Mouse (Mus musculus) liver, embryonic 14 days (tissue): ENCODE results near the gene Zfp275. TPM values are rescaled to one million over a fixed set of nuclear protein-coding genes. Genes with fewer than 3 reads are reported as not detected.

Source experiments
- polyA plus RNA-seq: library from polyadenylated mRNA; depleted of rRNA; stranded (reverse); fragments of >200 nt; gene quantifications from 2 replicates; pipeline ENCODE4 v1.2.3, GENCODE M21; 2012; rRNA removed

Gene Zfp275
- polyA plus RNA-seq: 3.2 TPM in 2 replicates

DNA sequence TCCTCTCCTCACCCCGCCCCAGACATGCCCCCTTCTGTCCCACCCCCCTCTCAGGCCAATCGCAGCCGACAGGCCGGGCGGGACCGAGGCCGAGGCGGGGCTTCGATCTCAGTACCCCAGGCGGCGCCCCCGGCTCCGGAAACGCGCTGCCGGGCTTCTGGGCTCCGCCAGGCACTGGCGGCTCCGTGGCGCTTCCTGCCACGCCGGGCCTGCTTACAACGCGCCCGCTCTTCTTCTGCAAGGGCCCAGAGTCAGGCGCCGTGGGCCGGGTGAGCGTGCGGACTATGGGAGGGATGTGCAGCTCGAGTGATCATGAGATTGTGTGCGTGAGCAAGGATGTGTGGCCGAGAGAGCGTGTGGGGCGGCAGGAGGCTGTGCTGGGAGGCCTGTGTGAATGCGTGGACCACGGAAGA, at the start of gene Zfp275:
Gene Zfp275 (plus strand): TSS at position 139 of the 413 bp plus-strand sequence.

DNA sequence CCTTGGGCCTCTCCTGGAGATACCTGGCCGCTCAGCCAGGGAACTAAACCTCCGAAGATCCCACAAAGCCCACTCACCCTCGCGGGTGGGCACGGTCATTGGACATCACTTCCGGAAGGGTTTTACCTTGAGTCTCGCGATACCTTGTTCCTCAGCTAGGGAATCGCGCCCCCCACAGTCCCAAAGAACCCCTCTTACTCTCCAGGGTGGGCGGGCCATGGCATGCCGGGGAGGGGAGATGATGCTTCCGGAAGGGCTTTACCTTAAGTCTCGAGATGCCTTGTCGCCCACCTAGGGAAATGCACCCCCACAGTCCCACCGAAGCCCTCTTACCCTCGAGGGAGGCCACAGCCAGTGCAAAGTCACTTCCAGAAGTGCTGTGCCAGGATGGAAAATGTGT, 49.5 kb upstream of the Zfp275 start, which contains the start of the genes Xlr5a and Xlr5c:
Gene Xlr5a (minus strand): TSS at position 101 of the 400 bp plus-strand sequence.
Gene Xlr5c (minus strand): TSS at position 101 of the 400 bp plus-strand sequence.

GRCm38 (mm10) chrX:73336740-73337139, 5.7 kb upstream of the Zfp275 start, which contains the start of gene Gm45015:
Gene Gm45015 (minus strand): TSS chrX:73336840.

DNA sequence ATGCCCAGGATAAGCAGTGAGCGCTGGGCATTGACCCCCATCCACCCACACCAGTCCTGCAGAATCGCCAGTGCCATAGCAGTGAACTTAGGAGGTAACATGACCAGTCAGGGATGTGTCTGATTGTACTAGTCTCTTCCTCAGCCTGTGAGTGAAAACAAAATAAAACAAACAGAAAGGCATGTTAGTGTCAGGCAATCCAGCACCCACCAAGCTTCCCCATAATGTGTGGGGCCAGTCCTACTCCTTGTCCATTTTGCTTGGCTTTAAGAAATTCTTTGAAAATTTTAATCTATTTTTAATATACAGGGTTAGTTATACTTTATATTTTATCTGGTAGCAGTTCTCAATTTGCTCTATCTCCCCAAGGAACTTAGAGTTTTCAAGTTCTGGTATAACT, 56.2 kb downstream of the Zfp275 start, which contains the start of gene Gm18336:
Gene Gm18336 (minus strand): TSS at position 101 of the 400 bp plus-strand sequence.

Other genes with a start within 250 kb of the Zfp275 start
- 0.59 and 1.3 TPM in 2 replicates for gene Xlr3a, start 245.5 kb upstream of the Zfp275 start, polyA plus RNA-seq
- gene Gm14685, start 225.6 kb upstream of the Zfp275 start, polyA plus RNA-seq: 0.01 and 0.02 TPM in 2 replicates
- not detected in 2 replicates for gene Xlr5b, start 193.8 kb upstream of the Zfp275 start, polyA plus RNA-seq
- 0.01 and 0.05 TPM in 2 replicates for gene DXBay18, start 193.2 kb upstream of the Zfp275 start, polyA plus RNA-seq
- gene Spin2d, start 165.6 kb upstream of the Zfp275 start, polyA plus RNA-seq: not detected in 2 replicates
- 0.73 and 1.6 TPM in 2 replicates for gene Xlr3b, start 150.4 kb upstream of the Zfp275 start, polyA plus RNA-seq
- 1.0 and 1.5 TPM in 2 replicates for gene Xlr4b, start 128.3 kb upstream of the Zfp275 start, polyA plus RNA-seq
- 1.0 and 1.4 TPM in 2 replicates for gene F8a, start 114.3 kb upstream of the Zfp275 start, polyA plus RNA-seq
- 0.24 and 0.32 TPM in 2 replicates for gene Xlr4c, start 99.5 kb upstream of the Zfp275 start, polyA plus RNA-seq
- not detected in 2 replicates for gene Xlr3c, start 77.2 kb upstream of the Zfp275 start, polyA plus RNA-seq
- 0.05 TPM in 1 of 2 replicates, not detected in the other for gene Xlr5a, start 49.6 kb upstream of the Zfp275 start, polyA plus RNA-seq
- not detected in 2 replicates for gene Xlr5c, start 49.6 kb upstream of the Zfp275 start, polyA plus RNA-seq
- not detected in 2 replicates for gene Gm45015, start 5.8 kb upstream of the Zfp275 start, polyA plus RNA-seq
- gene Gm18336, start 56.1 kb downstream of the Zfp275 start, polyA plus RNA-seq: not detected in 2 replicates
- gene Zfp92, start 68.5 kb downstream of the Zfp275 start, polyA plus RNA-seq: under 0.01 TPM in 1 of 2 replicates, not detected in the other
- 0.03 TPM in 1 of 2 replicates, not detected in the other for gene Trex2, start 92.7 kb downstream of the Zfp275 start, polyA plus RNA-seq
- gene Haus7, start 116.4 kb downstream of the Zfp275 start, polyA plus RNA-seq: 29.5 and 31.5 TPM in 2 replicates
- 16.4 and 17.4 TPM in 2 replicates for gene Bgn, start 141.0 kb downstream of the Zfp275 start, polyA plus RNA-seq
- gene Atp2b3, start 160.5 kb downstream of the Zfp275 start, polyA plus RNA-seq: 0.01 TPM in 1 of 2 replicates, not detected in the other